Mouse (Mus musculus): ENCODE data around the gene Shbg.
"Not testable (repeated sequence)": the region's sequence is repeated elsewhere in the genome, so short reads cannot be mapped to it uniquely, and the experiment has no call there.

Shbg gene

DNA sequence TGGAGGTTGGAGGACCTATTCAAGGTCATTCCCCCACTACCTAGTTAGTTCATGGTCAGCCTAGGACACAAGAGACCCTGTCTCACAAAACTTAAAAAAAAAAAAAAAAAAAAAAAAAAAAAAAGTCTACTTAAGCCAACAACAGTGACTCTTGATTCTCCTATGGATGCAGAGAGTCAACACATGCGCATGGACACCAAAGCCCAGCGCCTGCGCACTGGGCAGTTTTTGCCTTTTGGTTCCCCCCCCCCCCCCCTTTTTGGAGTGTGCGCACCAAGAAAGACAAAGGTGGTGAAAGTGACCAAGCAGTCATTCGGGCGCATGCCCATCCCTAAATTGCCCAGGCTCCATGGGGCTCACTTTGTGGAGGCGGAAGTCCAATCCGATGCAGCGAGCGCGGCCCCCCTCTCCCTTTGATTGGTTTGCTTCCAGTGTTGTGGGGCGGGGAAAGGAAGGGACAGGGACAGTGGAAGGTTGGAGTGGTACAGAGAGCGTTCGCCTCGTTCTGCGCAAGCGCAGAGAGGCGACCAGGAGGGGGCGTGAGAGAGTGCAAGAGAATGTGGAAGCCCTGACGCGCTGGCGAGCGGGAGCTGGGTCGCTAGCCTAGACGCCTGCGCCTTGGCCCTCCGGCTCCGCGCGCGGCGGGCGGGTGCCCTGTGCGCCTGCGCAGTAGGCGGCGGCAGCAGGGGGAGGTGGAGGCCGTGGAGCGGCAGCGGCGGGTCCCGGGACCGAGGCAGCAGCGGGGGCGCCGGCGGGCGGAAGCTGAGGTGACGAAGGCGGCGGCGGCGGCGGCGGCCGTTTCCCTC is 14.8 kb upstream of the Shbg start, which contains the start of gene Fxr2:
TSS of gene Fxr2 (plus strand) at position 707 of the 806 bp plus-strand sequence.
- peak; percentile 100 for DNase-seq (ENCODE audit: low spot score in 2 of 2)

DNA sequence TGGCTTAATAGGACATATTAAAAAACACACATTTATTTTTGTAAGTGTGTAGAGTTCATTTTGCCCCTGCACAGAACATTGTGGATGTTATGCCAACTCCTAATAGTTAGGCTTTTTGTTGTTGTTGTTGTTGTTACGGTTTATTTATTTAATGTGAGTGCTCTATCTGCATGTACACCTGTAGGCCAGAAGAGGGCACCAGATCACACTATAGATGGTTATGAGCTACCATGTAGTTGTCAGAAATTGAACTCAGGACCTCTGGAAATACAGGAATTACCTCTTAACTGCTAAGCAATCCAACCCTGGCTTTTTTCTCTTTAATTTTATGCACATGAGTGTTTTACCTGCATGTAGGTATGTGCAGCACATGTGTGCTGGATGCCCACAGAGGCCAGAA is 12.1 kb upstream of the Shbg start:
- no peak for DNase-seq (ENCODE audit: low spot score in 2 of 2)

DNA sequence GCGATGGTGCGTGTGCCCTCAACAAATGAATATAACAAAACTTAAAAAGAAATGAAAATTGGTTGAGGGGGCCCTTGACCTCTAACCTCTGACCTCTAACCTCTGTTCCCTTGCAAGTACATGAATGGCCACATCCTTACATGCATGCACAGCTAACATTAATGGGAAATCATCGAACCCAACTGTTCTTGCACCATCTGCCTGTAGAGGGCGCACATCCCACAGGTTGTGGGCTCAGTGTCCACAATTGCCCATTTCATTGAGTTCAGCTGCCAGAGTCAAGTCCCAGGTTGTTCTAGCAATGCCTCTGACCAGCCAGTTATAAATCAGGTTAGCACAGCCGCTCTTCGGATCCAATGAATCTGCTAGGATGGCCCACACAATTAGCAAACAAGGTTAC is 10.6 kb upstream of the Shbg start:
- peak; percentile 35 to 62 for DNase-seq (ENCODE audit: low spot score in 2 of 2)

DNA sequence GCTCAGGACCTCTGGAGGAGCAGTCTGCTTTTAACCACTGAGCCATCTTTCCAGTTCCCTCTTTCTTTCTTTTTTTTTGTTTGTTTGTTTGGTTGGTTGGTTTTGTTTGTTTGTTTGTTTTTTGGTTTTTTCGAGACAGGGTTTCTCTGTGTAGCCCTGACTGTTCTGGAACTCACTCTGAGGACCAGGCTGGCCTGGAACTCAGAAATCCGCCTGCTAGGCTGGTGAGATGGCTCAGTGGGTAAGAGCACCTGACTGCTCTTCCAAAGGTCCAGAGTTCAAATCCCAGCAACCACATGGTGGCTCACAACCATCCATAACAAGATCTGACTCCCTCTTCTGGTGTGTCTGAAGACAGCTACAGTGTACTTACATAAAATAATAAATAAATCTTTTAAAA is 6.6 kb upstream of the Shbg start:
- not testable (repeated sequence) for DNase-seq (ENCODE audit: low spot score in 2 of 2)

DNA sequence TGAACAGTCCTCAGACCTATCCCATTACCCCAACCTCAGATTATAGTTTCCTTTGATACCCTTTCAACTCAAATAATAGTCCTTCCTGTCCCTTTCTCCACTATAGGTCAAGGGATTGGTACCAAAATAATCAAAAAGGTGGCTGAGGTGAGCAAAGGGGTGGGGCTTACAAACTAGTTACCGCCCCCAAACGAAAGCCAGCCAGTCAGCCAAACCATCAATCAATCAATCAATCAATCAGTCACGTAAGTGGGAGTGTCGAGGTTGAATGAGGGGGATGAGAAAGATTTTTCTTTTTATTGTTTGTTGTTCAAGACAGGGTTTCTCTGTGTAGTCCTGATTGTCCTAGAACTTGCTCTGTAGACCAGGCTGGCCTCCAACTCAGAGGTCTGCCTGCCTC is 5.3 kb upstream of the Shbg start:
- no peak for DNase-seq (ENCODE audit: low spot score in 2 of 2)

DNA sequence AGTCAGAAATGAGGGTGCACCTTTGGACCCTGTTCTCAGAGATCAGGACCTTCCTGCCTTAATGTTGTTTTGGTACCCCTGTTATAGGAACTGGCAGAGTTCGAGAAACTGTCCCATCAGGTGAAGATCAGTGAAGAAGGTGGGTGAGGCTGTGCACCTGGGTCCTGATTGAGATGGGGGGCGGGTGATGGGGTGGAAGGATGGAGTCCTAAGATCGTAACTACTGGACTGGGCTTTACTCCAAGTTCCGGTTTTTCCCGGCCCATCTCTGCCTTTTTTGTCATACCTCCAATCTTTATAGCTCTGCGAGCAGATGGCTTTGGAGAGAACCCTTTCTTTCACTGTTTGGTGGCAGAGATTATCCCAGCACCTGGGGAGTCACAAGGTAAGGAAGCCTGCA is 4.7 kb upstream of the Shbg start:
- no peak for DNase-seq (ENCODE audit: low spot score in 2 of 2)

DNA sequence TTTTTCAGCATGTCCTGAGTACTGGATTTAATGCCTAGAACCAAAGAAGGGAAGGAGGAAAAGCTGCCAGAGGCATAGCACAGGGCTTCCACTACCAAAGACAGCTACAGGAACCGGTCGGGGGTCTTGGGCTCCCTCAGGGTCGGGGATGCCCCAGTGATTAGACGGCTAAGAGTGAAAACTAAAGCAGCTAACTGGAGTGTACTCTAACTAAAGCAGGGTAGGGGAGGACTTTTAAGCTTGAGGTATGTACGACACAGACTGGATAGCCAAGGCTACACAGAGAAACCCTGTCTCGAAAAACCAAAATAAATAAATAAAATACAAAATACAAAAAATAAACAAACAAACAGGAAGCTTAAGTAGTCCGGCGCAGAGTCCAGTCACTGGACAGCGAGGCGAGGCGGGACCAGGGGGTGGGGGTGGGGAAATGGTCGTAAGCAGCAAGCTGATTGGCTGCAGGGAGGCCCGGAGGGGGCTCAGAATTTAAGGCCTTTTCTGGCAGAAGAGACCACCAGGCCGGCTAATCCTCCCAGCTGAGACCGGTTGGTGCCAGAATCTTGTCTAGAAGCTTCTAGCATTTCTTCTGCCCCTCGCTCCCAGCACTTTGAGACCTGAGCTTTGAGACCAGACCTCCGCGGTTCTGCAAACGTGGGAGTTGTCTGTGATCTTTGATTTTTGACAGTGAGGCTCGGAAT is 4.0 kb upstream of the Shbg start, which contains the start of gene Sat2:
TSS of gene Sat2 (plus strand) at position 454 of the 698 bp plus-strand sequence.
- DNase-seq (ENCODE audit: low spot score in 2 of 2), result peak; percentile 53 to 70

DNA sequence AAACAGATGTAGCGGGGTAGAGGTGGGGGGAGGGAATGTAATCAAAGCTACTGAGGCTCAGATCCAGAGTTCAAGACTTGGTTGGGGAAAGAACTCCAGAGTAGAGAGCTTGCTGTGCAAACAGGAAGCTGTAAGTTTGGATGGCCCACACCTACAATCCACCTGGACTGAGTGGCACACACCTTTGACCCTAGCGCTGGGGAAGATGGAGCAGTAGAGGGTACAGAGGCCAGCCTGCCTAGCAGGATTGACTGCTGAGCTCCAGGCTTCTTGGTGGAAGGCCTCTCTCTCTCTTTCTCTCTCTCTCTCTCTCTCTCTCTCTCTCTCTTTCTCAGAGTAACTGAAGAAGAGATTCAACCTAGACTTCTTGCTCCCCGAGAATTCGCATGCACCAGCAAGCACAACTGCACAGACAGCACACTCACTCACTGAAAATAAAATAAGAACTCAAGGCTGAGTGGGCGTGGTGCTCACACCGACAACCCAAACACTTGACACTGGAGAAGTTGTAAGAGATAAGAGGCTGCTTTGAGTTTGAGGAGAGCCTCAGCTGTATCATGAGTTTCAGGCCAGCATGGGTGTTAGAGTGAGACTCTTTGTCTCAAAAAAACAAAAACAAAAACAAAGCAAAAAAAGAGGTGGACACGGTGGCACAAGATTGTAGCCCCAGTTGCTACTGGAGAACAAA is 2.8 kb upstream of the Shbg start:
- DNase-seq (ENCODE audit: low spot score in 2 of 2), result no peak

DNA sequence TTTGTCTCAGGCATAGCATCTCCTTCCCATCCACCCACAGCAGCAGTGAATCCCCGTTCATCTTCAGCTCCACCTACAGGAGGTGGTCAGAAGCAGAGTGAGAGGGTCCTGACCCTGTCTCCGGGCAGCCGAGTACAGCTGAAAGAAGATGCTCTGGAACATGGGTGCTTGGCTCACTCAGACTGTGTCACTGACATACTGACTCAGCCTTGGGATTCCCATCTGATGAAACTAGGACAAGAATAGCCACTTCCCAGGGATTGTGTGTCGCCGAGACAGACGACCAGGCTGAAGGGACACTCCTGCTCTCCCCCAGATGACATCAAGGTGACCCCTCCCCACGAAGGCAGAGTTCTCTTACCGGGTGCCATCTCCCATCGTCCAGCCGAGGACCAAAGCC is 924 bp downstream of the Shbg start:
- DNase-seq (ENCODE audit: low spot score in 2 of 2), result no peak

DNA sequence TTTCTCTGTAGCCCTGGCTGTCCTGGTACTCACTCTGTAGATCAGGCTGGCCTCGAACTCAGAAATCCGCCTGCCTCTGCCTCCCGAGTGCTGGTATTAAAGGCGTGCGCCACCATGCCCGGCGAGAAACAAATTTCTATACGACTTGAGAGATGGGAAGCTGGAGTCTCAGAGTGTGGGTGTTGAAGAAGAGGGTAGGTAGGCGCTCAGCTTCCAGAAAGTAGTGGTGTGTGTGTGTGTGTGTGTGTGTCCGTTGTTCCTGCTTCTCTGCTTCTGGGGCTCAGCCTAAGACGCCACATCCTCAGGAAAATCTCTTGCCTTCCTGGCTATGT is 3.5 kb downstream of the Shbg start:
- not testable (repeated sequence) for DNase-seq (ENCODE audit: low spot score in 2 of 2)

DNA sequence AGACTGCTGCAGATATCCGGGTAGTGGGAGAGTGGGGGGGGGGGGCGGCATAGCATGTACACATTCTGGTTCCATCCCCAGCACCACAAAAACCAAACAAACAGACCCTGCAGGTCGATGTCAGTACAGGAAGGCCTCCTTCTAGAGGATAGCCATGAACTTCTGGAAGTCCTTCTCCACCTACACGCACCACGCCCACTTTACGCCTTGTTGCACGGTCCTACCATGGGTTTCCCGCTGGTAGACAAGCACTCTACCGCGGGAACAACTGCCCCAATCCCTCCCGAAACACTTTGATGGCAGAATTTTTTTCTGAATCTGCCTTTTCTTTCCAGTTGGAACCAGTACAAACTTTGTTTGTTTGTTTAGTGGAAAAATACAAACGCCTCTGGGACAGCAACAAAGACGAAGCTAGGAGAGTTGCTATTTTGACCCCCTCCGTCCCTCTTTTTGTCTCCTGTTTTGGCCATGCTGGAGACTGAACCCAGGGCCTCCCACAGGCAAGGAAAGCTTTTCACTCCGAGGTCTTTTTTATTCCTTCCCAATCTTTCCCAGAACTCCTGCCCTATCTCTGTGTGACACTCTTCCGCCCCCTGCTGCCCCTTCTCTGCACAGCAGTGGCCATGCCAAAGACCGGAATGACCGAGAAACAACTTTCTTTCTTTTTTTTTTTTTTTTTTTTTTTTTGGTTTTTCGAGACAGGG is 4.0 kb downstream of the Shbg start:
- DNase-seq (ENCODE audit: low spot score in 2 of 2), result peak; percentile 71 to 85

DNA sequence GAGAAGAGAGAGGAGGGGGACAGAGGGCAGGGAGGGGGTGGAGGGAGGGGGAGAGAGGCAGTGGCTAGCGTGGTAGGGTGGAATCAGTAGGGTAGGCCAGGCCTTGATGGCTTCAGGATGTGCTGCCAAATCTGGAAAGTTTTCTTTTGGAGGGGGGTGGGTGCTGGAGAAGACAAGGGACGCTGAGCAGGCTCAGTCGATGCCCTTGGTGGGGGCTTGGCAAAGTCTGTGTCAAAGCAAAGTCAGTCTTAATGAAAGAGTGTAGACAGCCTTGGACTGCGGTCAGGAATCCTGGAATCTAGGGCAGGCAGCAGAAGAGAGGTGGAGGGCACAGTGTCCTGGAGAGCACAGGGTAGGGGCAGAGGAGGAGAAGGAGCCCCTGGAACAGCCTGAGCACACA is 6.8 kb downstream of the Shbg start:
- DNase-seq (ENCODE audit: low spot score in 2 of 2), result no peak

DNA sequence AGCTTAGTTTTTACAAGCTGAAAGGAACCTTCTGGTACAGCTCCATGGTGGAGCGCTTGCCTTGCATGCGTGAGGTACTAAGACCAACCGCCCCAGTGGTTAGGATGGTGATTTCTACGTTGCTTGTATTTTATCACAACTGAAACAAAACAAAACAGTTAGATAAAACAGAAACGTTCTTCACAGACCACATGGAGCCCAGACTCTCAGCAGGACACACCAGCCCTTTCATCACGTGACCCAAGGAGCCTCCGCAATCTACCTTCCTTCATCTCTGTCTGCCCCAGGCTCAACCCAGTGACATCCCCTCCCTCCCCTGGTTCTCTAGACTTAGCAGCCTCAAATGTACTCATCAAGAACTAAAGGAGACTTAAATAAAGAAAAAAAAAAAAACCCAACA is 8.3 kb downstream of the Shbg start:
- no peak for DNase-seq (ENCODE audit: low spot score in 2 of 2)

DNA sequence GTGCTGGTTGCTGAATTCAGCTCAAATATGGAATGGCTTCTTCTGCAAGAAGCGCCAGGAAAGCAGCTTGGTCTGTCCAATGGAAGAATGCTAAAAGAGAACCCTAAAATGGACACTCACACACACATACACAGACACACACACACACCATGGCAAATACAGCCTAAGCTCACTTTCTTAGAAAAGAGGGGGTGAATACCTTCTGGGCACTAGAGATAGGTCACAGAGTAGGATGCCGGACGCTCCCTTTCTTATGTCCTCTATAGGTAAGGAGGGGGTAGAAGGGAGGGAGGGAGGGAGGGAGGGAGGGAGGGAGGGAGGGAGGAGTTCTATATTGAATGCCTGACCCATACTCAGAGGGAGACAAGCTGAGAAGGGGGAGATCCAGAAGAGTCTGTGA is 9.2 kb downstream of the Shbg start:
- no peak for DNase-seq (ENCODE audit: low spot score in 2 of 2)

DNA sequence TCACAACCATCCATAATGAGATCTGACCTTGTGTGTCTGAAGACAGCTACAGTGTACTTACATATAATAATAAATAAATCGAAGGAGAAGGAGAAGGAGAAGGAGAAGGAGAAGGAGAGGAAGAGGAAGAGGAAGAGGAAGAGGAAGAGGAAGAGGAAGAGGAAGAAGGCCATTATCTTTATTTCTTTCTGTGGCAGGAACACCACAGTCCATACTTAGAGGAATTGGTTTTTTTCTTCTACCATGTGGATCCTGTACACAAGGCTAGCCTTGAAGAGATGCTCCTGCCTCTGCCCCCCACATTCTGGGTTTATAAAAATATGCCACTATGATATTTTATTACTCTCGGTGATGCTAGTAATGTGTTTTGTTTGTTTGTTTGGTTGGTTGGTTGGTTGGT is 10.9 kb downstream of the Shbg start:
- no peak for DNase-seq (ENCODE audit: low spot score in 2 of 2)

DNA sequence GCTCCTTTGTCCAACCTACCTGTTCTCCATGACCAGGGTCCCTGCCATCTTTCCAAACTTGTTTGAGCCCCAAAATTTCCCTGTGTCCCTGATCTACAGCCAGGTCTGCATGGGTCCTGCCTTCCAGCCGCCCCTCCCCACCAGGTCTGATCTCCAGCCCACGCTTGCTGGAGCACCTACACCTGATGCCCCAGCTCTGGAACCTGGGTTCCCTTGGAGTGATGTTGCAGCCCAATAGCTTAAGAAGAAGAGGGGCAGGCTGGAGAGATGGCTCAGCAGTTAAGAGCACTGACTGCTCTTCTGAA is 11.3 kb downstream of the Shbg start:
- no peak for DNase-seq (ENCODE audit: low spot score in 2 of 2)

DNA sequence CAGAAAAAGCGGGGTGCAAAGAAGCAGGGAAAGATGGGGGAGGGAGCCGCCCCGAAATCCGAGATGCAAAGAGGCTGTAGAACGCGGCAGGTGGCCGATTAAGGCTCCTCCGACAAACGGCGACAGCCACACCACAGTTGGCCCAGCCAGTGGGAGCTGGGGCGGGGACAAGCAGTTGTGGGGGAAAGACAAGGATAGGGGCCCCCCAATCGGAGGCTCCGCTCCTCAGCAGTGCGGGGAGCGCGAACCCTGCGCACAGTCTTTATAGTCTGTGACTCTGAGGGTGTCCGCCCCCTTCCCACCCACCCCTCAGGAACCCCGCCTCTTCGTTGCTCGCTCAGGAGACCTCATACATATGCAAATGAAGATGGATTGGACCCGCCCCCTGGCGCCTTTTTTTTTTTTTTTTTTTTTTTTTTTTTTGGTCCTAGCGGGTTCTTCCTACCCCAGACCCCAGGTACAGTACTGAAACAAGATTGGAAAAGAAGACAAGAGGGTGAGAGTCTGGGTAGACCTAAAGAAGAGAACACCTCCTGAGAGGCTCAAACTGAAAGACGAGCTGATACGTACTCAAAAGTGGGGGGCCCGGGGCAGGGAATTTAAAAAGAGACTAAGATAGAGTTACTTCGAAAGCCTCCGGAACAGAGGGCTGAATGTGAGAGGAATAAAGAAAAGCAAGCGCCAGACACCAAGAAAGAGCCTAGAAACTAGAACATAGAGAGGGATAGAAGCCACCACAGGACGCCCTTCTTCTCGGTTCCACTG is 11.8 kb downstream of the Shbg start, which contains the start of gene Atp1b2:
TSS of gene Atp1b2 (minus strand) at position 217 of the 765 bp plus-strand sequence.
- peak; percentile 49 to 72 for DNase-seq (ENCODE audit: low spot score in 2 of 2)

DNA sequence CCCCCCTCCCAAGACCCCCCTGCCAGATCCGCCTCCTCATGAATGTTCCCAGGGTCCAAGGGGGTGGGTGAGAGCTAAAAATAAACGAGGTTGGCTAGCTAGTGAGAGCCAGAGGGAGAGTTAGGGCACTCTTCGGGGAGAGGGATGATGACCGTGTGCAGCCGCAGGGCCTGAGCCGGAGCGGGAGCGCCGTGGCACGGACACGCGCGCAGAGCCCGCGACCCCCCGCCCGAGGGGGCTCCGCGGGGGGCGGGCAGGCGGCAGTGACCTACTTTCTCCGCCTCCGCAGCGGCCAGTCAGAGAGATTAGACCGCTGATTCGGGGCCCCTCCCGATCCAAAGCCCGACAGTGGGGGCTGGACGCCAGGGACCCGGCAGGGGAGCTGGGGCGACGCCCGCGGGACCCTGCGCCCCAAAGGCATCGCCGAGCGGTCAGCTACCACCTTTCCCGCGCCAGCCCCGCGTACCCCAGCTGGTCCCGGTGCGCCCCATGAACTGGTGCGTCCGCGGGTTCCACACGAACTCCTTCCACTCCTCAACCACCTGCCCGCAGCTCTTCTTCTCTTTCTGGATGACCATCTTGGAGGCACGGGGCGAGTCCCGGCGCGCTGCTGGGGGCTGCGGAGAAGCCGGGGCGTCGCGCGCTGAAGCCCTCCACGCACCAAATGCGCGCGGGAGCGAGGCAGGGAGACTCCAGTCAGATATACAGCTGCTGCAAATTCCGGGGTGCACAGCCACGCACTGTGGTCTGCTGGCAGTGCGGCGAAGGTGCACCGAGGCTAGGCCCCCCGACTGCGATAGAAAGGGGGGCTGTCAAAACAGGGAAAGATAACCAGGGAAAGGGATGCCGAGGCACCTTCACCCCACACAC is 12.7 kb downstream of the Shbg start:
- peak in 1 of 2 experiments; percentile 27 for DNase-seq (ENCODE audit: low spot score in 2 of 2)

DNA sequence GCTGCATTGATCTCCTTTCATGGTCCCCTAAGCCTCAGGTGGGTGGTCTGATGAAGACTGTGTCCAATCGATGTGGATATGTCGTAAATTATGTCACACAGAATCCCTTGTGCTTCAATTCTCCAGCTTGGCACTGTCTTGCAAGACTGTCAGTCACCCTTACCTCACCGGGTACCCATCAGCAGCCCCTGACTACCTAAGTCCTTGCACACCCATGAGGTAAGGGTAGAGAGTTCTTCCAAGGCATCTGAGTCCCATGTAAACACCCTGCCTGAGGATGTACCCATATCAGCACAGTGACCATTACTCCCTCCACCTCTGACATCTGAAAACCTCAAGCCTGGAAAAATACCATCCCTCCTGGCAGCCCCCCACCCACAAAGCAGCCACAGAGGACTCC is 13.4 kb downstream of the Shbg start:
- no peak for DNase-seq (ENCODE audit: low spot score in 2 of 2)

DNA sequence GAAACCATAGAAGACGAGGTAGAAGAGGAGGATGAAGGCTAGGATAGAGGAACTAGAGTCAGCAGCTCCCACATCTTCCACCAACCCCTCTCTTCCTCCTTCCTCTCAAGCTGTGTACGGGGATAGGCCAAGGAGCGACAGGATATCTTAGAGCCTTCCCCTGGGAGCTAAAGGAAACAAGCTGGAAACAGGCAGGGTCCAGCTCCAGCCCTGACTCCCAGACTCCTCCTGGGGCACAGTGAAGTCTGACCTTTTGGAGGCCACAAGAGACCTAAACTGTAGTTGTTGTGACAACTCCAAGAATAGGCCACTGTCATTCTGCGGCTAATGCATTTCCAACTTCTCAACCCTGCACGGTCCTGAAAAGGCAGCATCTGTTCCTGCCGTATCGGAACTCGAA is 14.2 kb downstream of the Shbg start:
- peak; percentile 48 to 72 for DNase-seq (ENCODE audit: low spot score in 2 of 2)
